Mouse (Mus musculus) MEL (cell line): ENCODE data around the gene Eif1.
"Not testable (repeated sequence)": the region's sequence is repeated elsewhere in the genome, so short reads cannot be mapped to it uniquely, and the experiment has no call there.

Experiments used
- CTCF ChIP-seq, 3 experiments: IDR thresholded peaks in 2 of 3; conservative IDR thresholded peaks in 1 of 3; 2 replicates each; pipeline ENCODE4 v1.5.1; 2011 to 2012; ENCODE audit warnings: low read length in 3 of 3, low read depth in 2 of 3, mild to moderate bottlenecking in 2 of 3, improper control_type of control experiment in 1 of 3, inconsistent platforms in 1 of 3, mixed read lengths in 1 of 3, moderate library complexity in 1 of 3; ENCODE audit not compliant: control insufficient read depth in 1 of 3, insufficient read depth in 1 of 3, poor library complexity in 1 of 3, severe bottlenecking in 1 of 3
- HCFC1 ChIP-seq: IDR thresholded peaks from 2 replicates; pipeline ENCODE4 v1.6.1; 2012; ENCODE audit warnings: low read depth, mild to moderate bottlenecking, inconsistent platforms, low read length, improper control_type of control experiment, moderate library complexity
- TCF12 ChIP-seq: IDR thresholded peaks from 2 replicates; pipeline ENCODE4 v1.6.1; 2014; ENCODE audit warnings: low read depth, mild to moderate bottlenecking, inconsistent platforms, low read length, improper control_type of control experiment, moderate library complexity
- ZNF384 ChIP-seq: IDR thresholded peaks from 2 replicates; pipeline ENCODE4 v1.6.1; 2012; ENCODE audit warnings: low read depth, mild to moderate bottlenecking, inconsistent platforms, low read length, improper control_type of control experiment

- TF ChIP-seq TCF12; CTCF (IDR thresholded peaks at IDR 0.05 in 2 of 3, conservative IDR thresholded peaks at IDR 0.05 in 1 of 3; ENCODE audit: control insufficient read depth in 1 of 3, insufficient read depth in 1 of 3, low read depth in 2 of 3, low read length in 3 of 3, poor library complexity in 1 of 3, severe bottlenecking in 1 of 3); HCFC1: not testable (repeated sequence)
- peak; percentile 68 for TF ChIP-seq ZNF384
Observed at GRCm38 (mm10) chr11:100330816-100331375, 11.2 kb downstream of the Eif1 start.
